Mouse (Mus musculus) heart, embryonic 12.5 days (tissue): ENCODE results near the gene Esr1. TPM values are rescaled to one million over a fixed set of nuclear protein-coding genes. Genes with fewer than 3 reads are reported as not detected.
A peak's percentile ranks its signal among the peaks of the same experiment; 100 is the strongest.

Source experiments
- ATAC-seq: fragments of 200-750 bp; cut with Nextera tagmentation; 2 replicates; pipeline ENCODE4 v1.8.0; 2017; ENCODE audit warnings: moderate TSS enrichment, moderate library complexity; ENCODE audit not compliant: insufficient number of reproducible peaks, low FRiP score
- H3K27ac ChIP-seq: fragments of 300-500 bp; sonication (generic); 2 replicates; pipeline ENCODE4 v1.5.1; 2016; ENCODE audit warnings: mild to moderate bottlenecking, moderate library complexity; ENCODE audit not compliant: poor library complexity, severe bottlenecking
- H3K27me3 ChIP-seq: fragments of 300-500 bp; sonication (generic); replicated peaks from 2 replicates; pipeline ENCODE4 v1.6.1; 2016; ENCODE audit warnings: mild to moderate bottlenecking, moderate library complexity
- H3K36me3 ChIP-seq: fragments of 300-500 bp; sonication (generic); 2 replicates; pipeline ENCODE4 v1.6.1; 2016; ENCODE audit warnings: mild to moderate bottlenecking, moderate library complexity
- H3K4me1 ChIP-seq: fragments of 300-500 bp; sonication (generic); replicated peaks from 2 replicates; pipeline ENCODE4 v1.6.1; 2016; ENCODE audit warnings: mild to moderate bottlenecking
- H3K4me2 ChIP-seq: fragments of 300-500 bp; sonication (generic); 2 replicates; pipeline ENCODE4 v1.6.1; 2016; ENCODE audit warnings: mild to moderate bottlenecking, moderate library complexity
- H3K4me3 ChIP-seq: fragments of 300-500 bp; sonication (generic); 2 replicates; pipeline ENCODE4 v1.5.1; 2016; ENCODE audit warnings: mild to moderate bottlenecking
- H3K9ac ChIP-seq: fragments of 300-500 bp; sonication (generic); 2 replicates; pipeline ENCODE4 v1.6.1; 2016; ENCODE audit warnings: mild to moderate bottlenecking, moderate library complexity
- H3K9me3 ChIP-seq: fragments of 300-500 bp; sonication (generic); replicated peaks from 2 replicates; pipeline ENCODE4 v1.6.1; 2016; ENCODE audit warnings: mild to moderate bottlenecking, moderate library complexity
- WGBS: fragments of 180-500 bp; shearing (Covaris S2); methylation state at CpG from one replicate; pipeline ENCODE4 v1.1.7; 2016; 5-methylcytosine and 5-hydroxymethylcytosine counted together
- polyA plus RNA-seq: library from polyadenylated mRNA; unstranded; fragments of >200 nt; fragmentation: Nextera tagmentation; extraction: Ambion mirVana; gene quantifications from 2 replicates; pipeline ENCODE4 v1.2.1, GENCODE M21; 2016

The Esr1 gene
- polyA plus RNA-seq, 1 experiment from 2014 or later, result 1.00 TPM

DNA sequence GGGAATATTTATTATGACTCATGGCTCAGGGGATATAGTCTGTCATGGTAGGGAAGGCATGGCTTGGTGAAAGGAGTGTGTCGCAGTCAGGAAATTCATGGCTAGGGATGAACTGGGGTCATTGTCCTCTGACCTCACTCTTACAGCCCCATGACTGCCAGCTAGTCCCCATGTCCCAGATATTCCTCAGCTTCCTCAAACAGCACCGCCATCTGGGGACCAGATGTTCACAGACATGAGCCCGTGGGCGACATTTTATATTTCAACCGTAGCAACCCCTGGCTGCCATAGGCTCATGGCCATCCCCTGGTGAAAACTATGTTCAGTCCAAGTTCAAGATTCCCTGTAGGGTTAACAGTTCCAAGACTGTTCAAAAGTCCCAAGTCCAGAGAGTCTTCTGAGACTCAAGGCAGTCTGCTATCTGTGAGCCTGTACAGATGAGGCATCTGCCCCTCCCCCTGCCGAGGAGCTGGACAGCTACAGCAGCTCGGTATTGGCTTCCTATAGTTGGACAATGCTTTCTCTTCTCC is 83.0 kb downstream of the Esr1 start:
- Histone ChIP-seq H3K27ac (no peak overlapping the region), H3K4me2 (no peak overlapping the region), H3K4me3 (no peak overlapping the region), H3K9me3 (no peaks in the 10 kb centered on the region), H3K36me3 (no peaks in the 10 kb centered on the region), H3K27me3 (no peaks in the 10 kb centered on the region), H3K4me1 (no peaks in the 10 kb centered on the region), H3K9ac (no peak overlapping the region)
- no peak for ATAC-seq
- WGBS, result 80% methylated on average over 7 of the region's 7 CpGs

GRCm38 (mm10) chr10:4709915-4710314 is 98.5 kb downstream of the Esr1 start:
- no peak overlapping the region for H3K27ac ChIP-seq

DNA sequence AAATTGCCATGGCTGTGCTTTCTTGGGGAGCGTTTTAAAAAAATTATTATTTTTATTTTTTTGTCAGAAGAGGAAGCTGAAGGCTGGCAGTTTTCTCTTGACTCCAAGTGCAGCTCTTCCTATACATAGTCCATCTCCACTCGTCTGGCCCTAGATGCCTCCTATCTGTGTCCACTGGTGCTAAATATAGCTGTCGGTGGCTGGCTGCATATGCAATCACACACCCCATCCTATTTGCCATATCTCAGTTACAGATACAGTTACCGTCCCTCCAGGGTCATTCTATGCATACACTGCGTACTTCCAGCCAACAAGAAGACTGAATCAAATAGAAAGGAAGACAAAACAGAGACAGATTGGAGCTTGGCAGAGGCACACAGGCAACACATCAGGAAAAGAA is 100.0 kb downstream of the Esr1 start:
- no peak overlapping the region; the same call in 1 of the 2 replicates for H3K9ac ChIP-seq
- 24% methylated on average over 5 of the region's 5 CpGs for WGBS

More at GRCm38 (mm10) chr10:4709915-4710314, 98.5 kb downstream of the Esr1 start:
- peak overlapping the region; percentile 69 for H3K4me2 ChIP-seq
- peaks cover 22% of the 10 kb centered on the region for H3K4me1 ChIP-seq
- WGBS, result 2% methylated on average over 15 of the region's 15 CpGs
- H3K9ac ChIP-seq, result peak overlapping the region; percentile 65
- no peak for ATAC-seq
- H3K9me3 ChIP-seq, result no peaks in the 10 kb centered on the region
- H3K36me3 ChIP-seq, result no peaks in the 10 kb centered on the region
- H3K4me3 ChIP-seq, result peak overlapping the region; percentile 47
- peaks cover 30% of the 10 kb centered on the region for H3K27me3 ChIP-seq

GRCm38 (mm10) chr10:4712061-4712908 is 100.9 kb downstream of the Esr1 start:
- ATAC-seq, result peak; percentile 55; the same call in 1 of the 2 replicates
- Histone ChIP-seq H3K4me1 (peaks cover 22% of the 10 kb centered on the region), H3K27me3 (peaks cover 37% of the 10 kb centered on the region), H3K36me3 (no peaks in the 10 kb centered on the region), H3K27ac (no peak overlapping the region), H3K9me3 (no peaks in the 10 kb centered on the region), H3K4me3 (peak overlapping the region; percentile 58), H3K9ac (peak overlapping the region; percentile 68), H3K4me2 (peak overlapping the region; percentile 93)
- WGBS, result under 1% methylated on average over 66 of the region's 68 CpGs

More for the DNA sequence above, 100.0 kb downstream of the Esr1 start:
- Histone ChIP-seq H3K4me3 (peak overlapping the region; percentile 58), H3K27ac (no peak overlapping the region), H3K4me2 (peak overlapping the region; percentile 93), H3K9me3 (no peaks in the 10 kb centered on the region), H3K27me3 (peaks cover 37% of the 10 kb centered on the region), H3K4me1 (peaks cover 22% of the 10 kb centered on the region), H3K36me3 (no peaks in the 10 kb centered on the region)
- no peak for ATAC-seq

DNA sequence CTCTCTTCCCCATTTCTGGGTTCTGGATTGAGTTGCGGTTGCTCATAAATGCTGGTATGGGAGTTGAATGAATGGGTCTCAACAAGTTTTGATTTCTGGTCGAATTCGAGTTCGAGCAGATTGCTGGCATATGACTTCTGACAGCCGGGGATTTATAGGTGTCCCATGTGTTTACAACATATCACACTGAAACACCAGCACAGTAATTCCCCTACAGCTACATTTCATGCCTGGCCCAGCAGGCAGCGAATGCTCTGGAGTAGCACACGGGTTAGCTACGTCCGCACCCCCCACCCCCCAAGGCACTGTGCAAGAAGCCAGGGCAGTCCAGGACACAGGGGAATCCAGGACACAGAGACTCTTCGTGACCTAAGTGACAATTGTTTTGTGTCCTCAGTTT is 102.0 kb downstream of the Esr1 start:
- H3K27me3 ChIP-seq, result peaks cover 34% of the 10 kb centered on the region
- no peak overlapping the region for H3K4me2 ChIP-seq

GRCm38 (mm10) chr10:4724851-4725250 is 113.5 kb downstream of the Esr1 start:
- Histone ChIP-seq H3K27me3 (no peaks in the 10 kb centered on the region), H3K9me3 (no peaks in the 10 kb centered on the region), H3K4me2 (no peak overlapping the region), H3K27ac (no peak overlapping the region), H3K9ac (no peak overlapping the region), H3K36me3 (no peaks in the 10 kb centered on the region), H3K4me3 (no peak overlapping the region), H3K4me1 (no peaks in the 10 kb centered on the region)
- ATAC-seq, result no peak
- WGBS, result 41% methylated on average over 3 of the region's 3 CpGs

More for the DNA sequence above, 102.0 kb downstream of the Esr1 start:
- no peaks in the 10 kb centered on the region for H3K9me3 ChIP-seq
- H3K4me1 ChIP-seq, result peaks cover 22% of the 10 kb centered on the region
- 78% methylated on average over 10 of the region's 10 CpGs for WGBS
- H3K9ac ChIP-seq, result no peak overlapping the region
- no peak overlapping the region for H3K27ac ChIP-seq
- ATAC-seq, result no peak
- no peak overlapping the region for H3K4me3 ChIP-seq
- H3K36me3 ChIP-seq, result no peaks in the 10 kb centered on the region

DNA sequence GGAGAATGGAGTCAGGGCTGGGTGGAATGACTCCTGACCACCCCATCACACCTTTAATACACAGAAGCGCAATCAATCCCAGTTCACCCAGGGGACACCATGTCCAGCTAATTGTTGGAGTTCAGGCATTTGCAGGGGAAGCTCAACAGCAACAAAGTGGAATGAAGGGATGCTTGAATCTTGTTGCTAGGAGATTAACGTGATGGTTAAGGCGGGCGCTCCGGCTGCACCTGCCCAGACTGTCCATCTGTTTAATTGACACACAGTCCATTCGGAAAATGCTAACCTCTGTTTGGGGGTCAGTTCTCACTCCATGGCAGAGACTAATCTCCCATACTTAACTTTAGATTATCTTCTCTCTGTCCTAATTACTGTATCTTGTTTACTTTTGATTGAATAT is 114.7 kb downstream of the Esr1 start:
- Histone ChIP-seq H3K9me3 (no peaks in the 10 kb centered on the region), H3K36me3 (no peaks in the 10 kb centered on the region), H3K4me3 (no peak overlapping the region), H3K4me1 (no peaks in the 10 kb centered on the region), H3K9ac (no peak overlapping the region), H3K27ac (no peak overlapping the region), H3K4me2 (no peak overlapping the region), H3K27me3 (no peaks in the 10 kb centered on the region)
- 86% methylated on average over 6 of the region's 6 CpGs for WGBS
- no peak for ATAC-seq

GRCm38 (mm10) chr10:4732328-4732727 is 120.9 kb downstream of the Esr1 start:
- Histone ChIP-seq H3K4me1 (no peaks in the 10 kb centered on the region), H3K4me3 (no peak overlapping the region), H3K9ac (no peak overlapping the region), H3K27ac (no peak overlapping the region), H3K9me3 (no peaks in the 10 kb centered on the region), H3K4me2 (no peak overlapping the region), H3K36me3 (no peaks in the 10 kb centered on the region), H3K27me3 (no peaks in the 10 kb centered on the region)
- no peak for ATAC-seq
- 57% methylated on average over 2 of the region's 2 CpGs for WGBS

DNA sequence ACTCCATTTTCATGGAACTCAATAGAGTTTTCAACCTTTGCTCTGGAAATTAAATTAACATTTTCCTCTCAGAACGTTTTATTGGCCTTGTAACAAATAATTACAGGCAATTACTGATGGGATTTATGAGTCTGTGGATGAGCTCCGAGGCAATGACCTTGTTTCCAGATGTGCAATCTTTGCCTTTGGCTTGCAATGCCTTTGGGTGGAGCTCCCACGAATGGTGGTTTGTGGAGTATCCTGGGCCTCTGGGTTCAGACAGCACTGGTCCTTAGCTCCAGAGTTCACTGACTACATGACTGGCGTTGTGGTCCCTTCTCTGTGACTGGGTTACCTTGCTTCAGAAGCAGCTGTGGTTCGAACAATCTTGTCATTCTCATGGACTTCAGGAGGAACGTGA is 122.6 kb downstream of the Esr1 start:
- no peak for ATAC-seq
- Histone ChIP-seq H3K4me1 (no peaks in the 10 kb centered on the region), H3K36me3 (no peaks in the 10 kb centered on the region), H3K27me3 (no peaks in the 10 kb centered on the region), H3K4me3 (no peak overlapping the region), H3K4me2 (no peak overlapping the region), H3K9ac (no peak overlapping the region), H3K27ac (no peak overlapping the region), H3K9me3 (no peaks in the 10 kb centered on the region)
- 69% methylated on average over 6 of the region's 6 CpGs for WGBS

GRCm38 (mm10) chr10:4734942-4735341 is 123.5 kb downstream of the Esr1 start:
- no peak for ATAC-seq
- Histone ChIP-seq H3K9me3 (no peaks in the 10 kb centered on the region), H3K4me3 (no peak overlapping the region), H3K9ac (no peak overlapping the region), H3K27ac (no peak overlapping the region), H3K4me2 (no peak overlapping the region), H3K27me3 (no peaks in the 10 kb centered on the region), H3K4me1 (no peaks in the 10 kb centered on the region), H3K36me3 (no peaks in the 10 kb centered on the region)
- WGBS, result 82% methylated on average over 2 of the region's 2 CpGs

DNA sequence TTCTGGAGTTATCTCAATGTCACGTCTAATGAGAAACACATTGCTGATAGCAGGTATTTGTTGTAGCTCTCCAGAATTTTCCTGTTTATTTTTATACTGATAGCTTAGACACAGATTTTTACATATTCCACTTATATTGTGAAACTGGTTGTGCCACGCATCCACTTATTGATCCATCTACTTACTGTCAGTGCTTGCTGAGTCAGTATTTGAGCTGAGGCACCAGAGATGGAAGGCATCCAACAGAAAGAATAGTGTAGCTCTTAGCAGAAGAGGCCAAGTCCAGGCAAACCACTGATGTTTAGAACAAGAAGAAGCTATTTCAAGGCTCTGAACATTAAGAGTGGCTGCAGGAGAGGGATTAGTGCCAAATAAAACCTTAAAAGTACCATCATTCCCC is 126.9 kb downstream of the Esr1 start:
- 78% methylated on average over 2 of the region's 2 CpGs for WGBS
- no peaks in the 10 kb centered on the region for H3K36me3 ChIP-seq
- no peaks in the 10 kb centered on the region for H3K27me3 ChIP-seq
- H3K9me3 ChIP-seq, result no peaks in the 10 kb centered on the region
- H3K4me1 ChIP-seq, result no peaks in the 10 kb centered on the region
- no peak overlapping the region for H3K4me3 ChIP-seq
- H3K9ac ChIP-seq, result no peak overlapping the region
- no peak for ATAC-seq
- H3K27ac ChIP-seq, result no peak overlapping the region
- no peak overlapping the region for H3K4me2 ChIP-seq
